Mouse (Mus musculus) thymus, postnatal 4 days (tissue): ENCODE measurements around the gene Pycr1.

Experiments used
- DNase-seq: peaks from one replicate; pipeline ENCODE4 v3.0.0; 2021

The Pycr1 gene

DNA sequence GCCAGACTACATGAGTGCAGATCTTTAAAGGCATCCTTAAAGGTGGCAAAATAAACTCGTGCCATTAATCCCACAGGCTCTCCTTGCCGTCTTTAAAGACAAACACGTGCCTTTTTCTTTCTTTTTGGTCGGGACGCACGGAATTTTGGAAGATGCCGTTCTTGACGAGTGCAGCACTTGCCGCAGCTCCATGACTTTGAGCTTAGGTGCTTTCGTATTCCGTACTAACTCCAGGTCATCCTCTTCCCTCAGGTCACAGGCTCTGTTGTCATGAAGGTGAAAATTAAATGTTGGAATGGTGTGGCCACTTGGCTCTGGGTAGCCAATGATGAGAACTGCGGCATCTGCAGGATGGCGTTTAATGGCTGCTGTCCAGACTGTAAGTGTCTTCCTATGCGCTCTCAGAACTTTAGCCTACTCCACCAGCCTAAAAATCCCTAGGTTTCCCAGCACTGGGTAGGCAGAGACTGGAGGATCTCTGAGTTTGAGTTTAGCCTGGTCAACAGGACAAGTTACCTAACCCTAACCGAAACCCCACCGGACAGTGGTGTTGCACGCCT lies 44.5 kb downstream of the Pycr1 start:
- DNase-seq, result no peak

- DNase-seq, result peak; percentile 97
These were observed 45.1 kb downstream of the Pycr1 start, which contains the start of the genes Alyref and Anapc11 for GRCm38 (mm10) chr11:120598283-120598989. Gene Alyref, minus strand, starts transcription at chr11:120598365. Gene Anapc11, plus strand, starts transcription at chr11:120598421.

- DNase-seq, result peak; percentile 55
These were observed 46.0 kb downstream of the Pycr1 start for GRCm38 (mm10) chr11:120597240-120598235.

DNA sequence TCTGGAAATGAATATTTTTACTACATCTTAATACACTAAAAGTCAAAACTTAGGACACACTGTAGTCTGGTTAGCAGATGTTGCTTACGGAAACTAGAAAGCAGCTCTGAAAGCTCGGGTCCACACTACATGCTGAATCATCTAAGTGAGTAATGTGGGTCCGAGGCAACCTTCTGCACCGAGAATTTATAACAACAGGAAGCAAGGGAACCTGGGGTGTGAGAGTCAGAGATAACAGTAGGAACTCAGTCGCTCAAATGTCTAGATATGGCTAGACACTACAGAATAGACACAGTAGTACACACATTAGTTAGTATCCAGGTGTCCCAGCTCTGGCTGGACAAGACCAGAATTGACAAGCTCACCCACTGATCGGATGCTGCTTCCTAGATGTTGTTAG lies 55.0 kb downstream of the Pycr1 start:
- no peak for DNase-seq
